Mouse (Mus musculus): ENCODE results near the gene Slc15a1.
A peak's percentile ranks its signal among the peaks of the same experiment; 100 is the strongest.

DNA sequence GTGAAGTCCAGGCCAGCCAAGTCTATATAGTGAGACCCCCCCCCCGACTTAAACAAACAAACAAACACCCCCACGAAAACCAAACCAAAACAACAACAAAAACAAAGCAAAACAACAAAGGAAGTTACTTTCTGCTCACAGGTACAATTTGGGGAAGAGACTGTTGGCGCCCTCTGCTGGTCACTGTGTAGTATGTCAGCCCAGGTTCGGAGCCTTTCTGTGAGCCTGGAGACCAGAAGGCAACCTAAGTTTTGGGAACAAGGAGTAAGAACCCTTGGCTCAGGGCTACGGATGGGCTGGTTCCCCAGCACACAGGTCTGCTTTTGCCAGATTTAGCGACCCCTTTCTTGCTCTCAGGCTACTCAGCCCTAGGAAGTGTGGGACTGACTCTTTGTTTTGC, 49.5 kb downstream of the Slc15a1 start:
- peak; percentile 91 for TF ChIP-seq CTCF (IDR thresholded peaks at IDR 0.05; ENCODE audit: borderline replicate concordance, extremely low read depth, insufficient read depth, insufficient read length)
- no peak for TF ChIP-seq POLR2A (IDR thresholded peaks at IDR 0.05; ENCODE audit: borderline replicate concordance, extremely low read depth, insufficient read depth, insufficient read length, poor library complexity, severe bottlenecking)

All from brain, embryonic 14.5 days (tissue).